Mouse (Mus musculus) lung, adult 2 months (tissue): ENCODE results near the gene Dennd2c.

Source experiments
- CTCF ChIP-seq: fragments of 200-500 bp; IDR thresholded peaks from 2 replicates; pipeline ENCODE4 v1.5.1; 2011; ENCODE audit warnings: mild to moderate bottlenecking, low read length, control low read depth; ENCODE audit not compliant: insufficient read depth
- POLR2A ChIP-seq: fragments of 200-500 bp; IDR thresholded peaks from 2 replicates; pipeline ENCODE4 v1.6.1; 2011; ENCODE audit warnings: low read depth, mild to moderate bottlenecking, control low read depth, low read length, borderline replicate concordance; ENCODE audit errors: extremely low read depth

DNA sequence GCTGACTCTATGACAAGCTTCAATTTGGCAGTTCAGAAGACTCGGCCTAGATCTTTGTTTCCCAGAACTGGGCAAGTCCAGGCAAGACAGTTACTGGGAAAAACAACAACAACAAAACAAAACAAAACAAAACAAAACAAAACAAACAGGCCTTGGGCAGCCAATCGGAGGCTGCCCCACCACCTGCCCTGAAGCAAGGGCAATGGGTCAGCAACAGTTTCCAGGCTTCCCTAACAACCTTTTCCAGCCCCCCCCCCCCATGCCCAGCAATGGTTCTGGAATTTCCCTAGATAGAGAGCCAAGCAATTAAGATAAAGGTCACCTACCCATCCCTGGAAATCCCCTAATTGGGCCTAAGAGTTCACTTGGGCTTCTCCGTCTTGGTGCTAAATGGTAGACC, 102.0 kb downstream of the Dennd2c start:
- no peak for TF ChIP-seq POLR2A
- no peak for TF ChIP-seq CTCF
